Mouse (Mus musculus) heart, embryonic 11.5 days (tissue): ENCODE measurements around the gene Oog4. TPM values are rescaled to one million over a fixed set of nuclear protein-coding genes. Genes with fewer than 3 reads are reported as not detected.
"Not testable (repeated sequence)": the region's sequence is repeated elsewhere in the genome, so short reads cannot be mapped to it uniquely, and the experiment has no call there.

Source experiments
- ATAC-seq: fragments of 200-750 bp; cut with Nextera tagmentation; replicated peaks from 2 replicates; pipeline ENCODE4 v1.8.0; 2017; ENCODE audit warnings: moderate library complexity; ENCODE audit not compliant: insufficient number of reproducible peaks, low FRiP score, low TSS enrichment
- H3K27ac ChIP-seq: fragments of 300-500 bp; sonication (generic); 2 replicates; pipeline ENCODE4 v1.5.1; 2014; ENCODE audit warnings: mild to moderate bottlenecking, low read depth, low read length
- H3K27me3 ChIP-seq: fragments of 300-500 bp; sonication (generic); 2 replicates; pipeline ENCODE4 v1.6.1; 2014; ENCODE audit warnings: mild to moderate bottlenecking, low read length, mixed read lengths; ENCODE audit not compliant: control insufficient read depth, insufficient read depth
- H3K36me3 ChIP-seq: fragments of 300-500 bp; sonication (generic); 2 replicates; pipeline ENCODE4 v1.6.1; 2014; ENCODE audit warnings: mild to moderate bottlenecking, low read length, moderate library complexity, mixed read lengths; ENCODE audit not compliant: control insufficient read depth, insufficient read depth
- H3K4me1 ChIP-seq: fragments of 300-500 bp; sonication (generic); 2 replicates; pipeline ENCODE4 v1.6.1; 2014; ENCODE audit warnings: low read length; ENCODE audit not compliant: control insufficient read depth, insufficient read depth
- H3K4me2 ChIP-seq: fragments of 300-500 bp; sonication (generic); 2 replicates; pipeline ENCODE4 v1.6.1; 2014; ENCODE audit warnings: mild to moderate bottlenecking, moderate library complexity
- H3K4me3 ChIP-seq: fragments of 300-500 bp; sonication (generic); 2 replicates; pipeline ENCODE4 v1.5.1; 2014; ENCODE audit warnings: low read depth, low read length
- H3K9ac ChIP-seq: fragments of 300-500 bp; sonication (generic); 2 replicates; pipeline ENCODE4 v1.6.1; 2014; ENCODE audit warnings: mild to moderate bottlenecking, low read depth, low read length, moderate library complexity
- H3K9me3 ChIP-seq: fragments of 300-500 bp; sonication (generic); replicated peaks from 2 replicates; pipeline ENCODE4 v1.6.1; 2016; ENCODE audit warnings: low read length; ENCODE audit not compliant: control insufficient read depth
- WGBS: fragments of 180-500 bp; shearing (Covaris S2); extraction: QIAGEN DNeasy Blood & Tissue Kit; methylation state at CpG from one replicate; pipeline ENCODE4 v1.1.7; 2014; ENCODE audit not compliant: insufficient replicate concordance; 5-methylcytosine and 5-hydroxymethylcytosine counted together
- polyA plus RNA-seq: library from polyadenylated mRNA; unstranded; fragments of >200 nt; fragmentation: Nextera tagmentation; extraction: Ambion mirVana; gene quantifications from 2 replicates; pipeline ENCODE4 v1.2.1, GENCODE M21; 2014

The Oog4 gene
- not detected in 2 replicates for polyA plus RNA-seq

- Histone ChIP-seq H3K9ac (no peak within 1 kb of the TSS), H3K27ac (no peak within 1 kb of the TSS), H3K27me3 (no peaks in the 10 kb centered on the region), H3K9me3 (no peaks in the 10 kb centered on the region), H3K36me3 (no peaks in the 10 kb centered on the region), H3K4me1 (no peaks in the 10 kb centered on the region), H3K4me2 (no peak within 1 kb of the TSS), H3K4me3 (no peak within 1 kb of the TSS)
- ATAC-seq = no peak
- 79% methylated on average over 3 of the region's 3 CpGs for WGBS
Measured at GRCm38 (mm10) chr4:143450224-143450623, at the start of gene Oog4. Gene Oog4 (minus strand): TSS chr4:143450324.

GRCm38 (mm10) chr4:143426770-143427169 is 23.4 kb downstream of the Oog4 start:
- H3K4me3 ChIP-seq, H3K27ac ChIP-seq: not testable (repeated sequence)

GRCm38 (mm10) chr4:143414121-143414520 is 36.0 kb downstream of the Oog4 start:
- no peak for ATAC-seq
- peaks cover 33% of the 10 kb centered on the region for H3K36me3 ChIP-seq
- H3K4me2 ChIP-seq = no peak overlapping the region
- no peaks in the 10 kb centered on the region for H3K9me3 ChIP-seq
- no peak overlapping the region for H3K27ac ChIP-seq
- H3K4me3 ChIP-seq = no peak overlapping the region
- 88% methylated on average over 3 of the region's 3 CpGs for WGBS
- no peaks in the 10 kb centered on the region for H3K4me1 ChIP-seq
- no peaks in the 10 kb centered on the region for H3K27me3 ChIP-seq
- no peak overlapping the region for H3K9ac ChIP-seq

More at GRCm38 (mm10) chr4:143426770-143427169, 23.4 kb downstream of the Oog4 start:
- ATAC-seq, H3K9ac ChIP-seq, H3K9me3 ChIP-seq, H3K4me1 ChIP-seq, H3K4me2 ChIP-seq, H3K27me3 ChIP-seq, H3K36me3 ChIP-seq: not testable (repeated sequence)
- 59% methylated on average over 5 of the region's 5 CpGs for WGBS

GRCm38 (mm10) chr4:143413621-143414020 is 36.5 kb downstream of the Oog4 start:
- 77% methylated on average over 1 of the region's 1 CpGs for WGBS
- no peak overlapping the region for H3K4me2 ChIP-seq
- ATAC-seq = no peak
- H3K27ac ChIP-seq = no peak overlapping the region
- no peaks in the 10 kb centered on the region for H3K4me1 ChIP-seq
- no peaks in the 10 kb centered on the region for H3K9me3 ChIP-seq
- no peak overlapping the region for H3K9ac ChIP-seq
- no peaks in the 10 kb centered on the region for H3K27me3 ChIP-seq
- H3K36me3 ChIP-seq = peaks cover 29% of the 10 kb centered on the region
- H3K4me3 ChIP-seq = no peak overlapping the region

- Histone ChIP-seq H3K9ac (peak within 1 kb of the TSS; percentile 70), H3K4me3 (peak within 1 kb of the TSS; percentile 58), H3K4me1 (no peaks in the 10 kb centered on the region), H3K27me3 (no peaks in the 10 kb centered on the region), H3K9me3 (no peaks in the 10 kb centered on the region), H3K4me2 (peak within 1 kb of the TSS; percentile 67), H3K36me3 (peaks cover 20% of the 10 kb centered on the region), H3K27ac (peak within 1 kb of the TSS; percentile 72)
- peak; percentile 89 for ATAC-seq
- under 1% methylated on average over 50 of the region's 50 CpGs for WGBS
Measured at GRCm38 (mm10) chr4:143412219-143413092, 37.7 kb downstream of the Oog4 start, which contains the start of gene Pramef8. Gene Pramef8 (plus strand): TSS chr4:143412426.

- no peaks in the 10 kb centered on the region for H3K27me3 ChIP-seq
- H3K36me3 ChIP-seq = peaks cover 13% of the 10 kb centered on the region
- 74% methylated on average over 5 of the region's 5 CpGs for WGBS
- no peaks in the 10 kb centered on the region for H3K9me3 ChIP-seq
- 0 out of 2 replicates have a peak overlapping the region, but pooled peaks have one; percentile 61 for H3K9ac ChIP-seq
- no peak; the same call in 1 of the 2 replicates for ATAC-seq
- H3K4me2 ChIP-seq = peak overlapping the region; percentile 67
- H3K27ac ChIP-seq = no peak overlapping the region
- no peaks in the 10 kb centered on the region for H3K4me1 ChIP-seq
- H3K4me3 ChIP-seq = peak overlapping the region; percentile 58
Measured at GRCm38 (mm10) chr4:143411566-143412218, 38.4 kb downstream of the Oog4 start.

- H3K4me3 ChIP-seq = no peak within 1 kb of the TSS
Measured at GRCm38 (mm10) chr4:143394181-143394580, 55.9 kb downstream of the Oog4 start, which contains the start of gene Pramel1. Gene Pramel1 (plus strand): TSS chr4:143394428.

GRCm38 (mm10) chr4:143388955-143389702 is 61.0 kb downstream of the Oog4 start:
- Histone ChIP-seq H3K9ac (peak overlapping the region; percentile 52; the same call in 1 of the 2 replicates), H3K4me3 (peak overlapping the region; percentile 37), H3K27ac (no peak overlapping the region), H3K36me3 (no peaks in the 10 kb centered on the region), H3K9me3 (no peaks in the 10 kb centered on the region), H3K4me2 (peak overlapping the region; percentile 61), H3K4me1 (no peaks in the 10 kb centered on the region), H3K27me3 (no peaks in the 10 kb centered on the region; the same call in 1 of the 2 replicates)
- ATAC-seq = peak; percentile 70
- 7% methylated on average over 39 of the region's 43 CpGs for WGBS

More at GRCm38 (mm10) chr4:143394181-143394580, 55.9 kb downstream of the Oog4 start, which contains the start of gene Pramel1:
- Histone ChIP-seq H3K27me3 (no peaks in the 10 kb centered on the region; the same call in 1 of the 2 replicates), H3K9me3 (no peaks in the 10 kb centered on the region), H3K4me1 (no peaks in the 10 kb centered on the region), H3K9ac (no peak within 1 kb of the TSS), H3K36me3 (no peaks in the 10 kb centered on the region), H3K4me2 (no peak within 1 kb of the TSS), H3K27ac (no peak within 1 kb of the TSS)
- ATAC-seq = no peak
- 64% methylated on average over 26 of the region's 26 CpGs for WGBS
